Mouse (Mus musculus) layer of hippocampus, postnatal 10 days (tissue): ENCODE data around the gene Cd164. TPM values are rescaled to one million over a fixed set of nuclear protein-coding genes. Genes with fewer than 3 reads are reported as not detected.

Experiments
- total RNA-seq, 2 experiments: library from RNA; stranded (reverse); gene quantifications; 2 replicates each; pipeline ENCODE4 v1.2.3; 2021

Cd164 gene
- total RNA-seq, 2 experiments from 2014 or later: 46.7 to 50.9 TPM

Other genes with a start within 250 kb of the Cd164 start
- 10 to 100 TPM; 36.4 to 36.5 TPM for gene Fig4, start 216.2 kb upstream of the Cd164 start, total RNA-seq
- under 1 TPM; 0.62 to 0.69 TPM for gene Ak9, start 215.4 kb upstream of the Cd164 start, total RNA-seq
- gene Zbtb24, start 69.0 kb upstream of the Cd164 start, total RNA-seq: 10 to 100 TPM; 16.3 to 17.2 TPM
- 10 to 100 TPM; 41.9 to 42.5 TPM for gene Mical1, start 43.1 kb upstream of the Cd164 start, total RNA-seq
- gene Smpd2, start 29.0 kb upstream of the Cd164 start, total RNA-seq: 10 to 100 TPM; 21.2 to 26.2 TPM
- gene Ppil6, start 29.0 kb upstream of the Cd164 start, total RNA-seq: 1 to 10 TPM; 6.9 to 7.8 TPM
- gene Ccdc162, start 197.2 kb downstream of the Cd164 start, total RNA-seq: 1 to 10 TPM; 1.6 to 2.3 TPM